Mouse (Mus musculus) spleen, postnatal 10 days (tissue): ENCODE results near the gene Tmem125.

ENCODE experiments used
- DNase-seq, 2 experiments: peaks; one replicate each; pipeline ENCODE4 v3.0.0; 2021 to 2022; ENCODE audit warnings: low spot score in 2 of 2

The Tmem125 gene

DNA sequence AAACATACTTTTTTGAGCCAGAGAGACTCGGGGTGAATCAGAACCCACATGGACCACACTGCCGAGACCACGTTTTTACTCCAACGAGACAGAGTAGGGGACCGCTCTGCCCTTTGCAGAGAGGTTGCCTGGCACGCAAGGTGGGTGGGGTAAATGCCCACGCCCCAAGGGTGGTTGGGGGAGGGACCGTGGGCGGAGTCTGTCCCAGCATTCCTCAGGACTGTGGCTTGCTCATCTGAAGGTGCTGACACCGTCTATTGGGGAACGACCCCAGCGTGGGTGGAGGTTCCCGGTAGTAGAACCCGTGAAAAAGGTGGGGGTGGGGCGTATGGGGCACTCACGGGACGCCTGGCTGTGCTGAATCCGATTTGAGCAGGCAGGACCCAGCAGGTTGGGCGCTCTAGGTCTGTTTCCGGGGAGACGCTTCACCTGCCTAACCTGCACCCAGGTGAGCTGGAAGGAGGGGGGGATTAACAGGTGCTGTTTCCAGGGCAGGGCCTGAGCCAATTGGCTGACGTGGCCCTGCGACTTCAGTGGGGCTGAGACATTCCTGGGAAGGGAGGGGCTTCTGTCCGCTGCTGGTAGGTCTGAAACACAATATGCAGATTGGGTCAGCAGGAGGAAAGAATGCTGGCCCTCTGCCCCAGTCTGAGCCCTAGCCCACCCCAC, at the start of gene Tmem125:
Gene Tmem125, minus strand, starts transcription at position 453 of the 669 bp plus-strand sequence.
- no peak for DNase-seq

DNA sequence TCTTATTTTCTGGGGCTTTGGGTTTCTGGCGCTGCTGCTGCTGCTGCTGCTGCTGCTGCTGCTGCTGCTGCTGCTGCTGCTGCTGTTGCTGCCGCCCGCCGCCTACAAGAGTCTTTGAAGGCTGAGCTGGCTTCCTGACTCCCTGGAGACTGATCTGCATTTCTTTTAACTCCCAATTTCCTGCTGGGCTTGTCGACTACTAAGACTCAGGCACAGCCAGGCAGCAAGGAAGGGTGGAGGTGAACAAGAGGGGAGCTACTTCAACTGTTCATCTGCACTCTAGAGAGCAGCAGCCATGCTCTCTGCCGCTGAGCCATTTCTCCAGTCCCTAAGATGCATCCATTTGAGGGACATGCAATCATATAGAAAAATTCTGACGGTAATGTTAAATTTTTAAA, 45.9 kb upstream of the Tmem125 start:
- DNase-seq: no peak

- no peak for DNase-seq
These were observed 45.3 kb upstream of the Tmem125 start for GRCm38 (mm10) chr4:118589053-118589732.

DNA sequence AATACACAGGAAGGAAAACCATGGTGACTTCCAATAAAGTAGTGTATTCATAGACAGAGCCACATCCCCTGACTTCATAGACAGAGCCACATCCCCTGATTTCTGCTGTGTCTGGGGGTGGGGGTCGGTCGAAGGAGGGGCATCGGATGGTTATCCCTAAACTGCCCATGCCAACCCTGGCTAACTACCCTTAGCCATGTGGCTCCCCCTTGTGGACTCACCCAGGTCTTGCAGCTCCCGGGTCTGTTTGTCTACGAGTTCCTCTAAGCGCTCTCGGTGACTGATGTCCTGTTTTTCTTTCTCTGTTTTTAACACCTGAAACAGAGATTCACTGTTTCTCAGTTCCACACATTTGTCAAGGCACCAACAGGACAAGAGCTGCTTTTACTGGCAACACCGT, 38.8 kb upstream of the Tmem125 start:
- no peak for DNase-seq

DNA sequence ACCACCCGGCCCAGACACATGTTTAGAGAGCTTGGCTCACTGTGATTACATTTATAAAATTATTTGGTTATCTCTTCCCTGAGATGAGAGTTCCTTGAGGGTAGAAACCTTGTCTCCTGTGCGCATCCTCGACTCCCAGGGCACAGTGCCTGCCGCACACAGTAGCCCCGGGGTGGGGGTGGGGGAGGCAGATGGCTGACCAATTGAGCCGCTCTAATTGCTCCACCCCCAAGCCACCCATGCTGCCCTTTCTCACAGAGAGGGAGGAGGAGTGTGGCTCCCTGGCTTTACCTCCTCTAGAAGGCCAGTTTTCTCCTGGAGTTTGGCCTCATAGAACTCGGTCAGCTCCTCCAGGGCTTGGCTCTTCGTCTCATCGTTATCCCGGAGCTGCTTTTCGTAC, 37.7 kb upstream of the Tmem125 start:
- DNase-seq: no peak

DNA sequence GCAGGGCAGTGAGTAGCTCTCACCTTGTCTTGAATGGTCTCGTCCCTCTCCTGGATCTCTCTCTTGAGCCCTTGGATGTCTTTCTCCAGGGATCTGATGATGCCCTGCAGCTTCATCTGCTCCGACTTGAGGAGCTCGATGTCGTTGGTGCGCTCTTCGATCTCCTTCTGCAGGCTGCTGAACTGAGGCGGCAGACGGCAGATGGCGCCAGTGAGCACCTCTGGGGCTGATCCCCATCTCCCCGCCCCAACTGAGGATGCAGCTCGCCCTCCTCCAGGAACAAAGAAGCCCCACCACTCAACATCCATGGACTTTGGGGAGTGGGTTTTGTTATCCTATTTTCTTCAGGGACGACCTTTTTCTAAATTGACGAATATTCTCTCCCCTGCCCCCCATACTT, 35.5 kb upstream of the Tmem125 start:
- DNase-seq: peak in 1 of 2 experiments; percentile 64

- DNase-seq: peak; percentile 71 to 87
These were observed 32.3 kb upstream of the Tmem125 start for GRCm38 (mm10) chr4:118576097-118576496.

DNA sequence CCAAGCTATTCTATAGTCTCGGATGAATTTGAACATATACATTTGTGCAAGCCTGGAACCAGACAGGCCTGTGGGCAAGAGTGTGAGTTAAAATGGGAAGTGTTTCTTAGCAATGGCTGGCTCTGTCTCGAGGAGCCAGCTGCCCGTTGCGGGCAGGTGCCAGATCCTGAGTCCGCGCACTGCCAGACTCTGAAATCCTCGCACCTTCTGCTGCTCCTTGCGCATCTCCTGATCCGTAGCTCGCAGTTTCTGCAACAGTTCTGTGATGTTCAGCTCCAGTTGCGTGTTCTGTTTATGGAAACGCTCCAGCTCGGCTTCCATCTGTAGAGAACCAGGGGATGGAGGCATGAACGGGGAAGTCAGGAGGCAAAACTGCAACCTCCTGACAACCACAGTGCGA, 27.6 kb upstream of the Tmem125 start:
- DNase-seq: no peak

GRCm38 (mm10) chr4:118569320-118569719, 25.5 kb upstream of the Tmem125 start:
- no peak for DNase-seq

- peak; percentile 52 to 74 for DNase-seq
These were observed 24.9 kb upstream of the Tmem125 start for GRCm38 (mm10) chr4:118568709-118569108.

- peak in 1 of 2 experiments; percentile 43 for DNase-seq
These were observed 22.4 kb upstream of the Tmem125 start for GRCm38 (mm10) chr4:118566161-118566676.

DNA sequence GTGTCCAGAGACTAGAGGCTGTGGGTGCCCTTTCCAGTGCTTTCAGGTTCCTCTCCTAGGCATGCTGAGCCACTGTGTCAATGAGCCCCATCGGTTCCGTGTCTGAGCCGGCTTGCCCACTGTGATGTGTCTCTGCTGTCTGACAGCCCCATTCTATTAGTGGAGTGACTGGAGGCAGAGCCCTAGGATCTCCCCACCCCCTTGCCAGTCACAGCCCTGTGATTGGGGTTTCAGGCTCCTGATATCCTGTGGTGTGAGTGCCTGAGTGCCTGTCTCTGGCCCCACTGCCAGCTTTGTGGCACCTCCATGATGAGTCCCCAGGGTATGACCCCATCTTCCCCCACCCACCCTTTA, 21.1 kb upstream of the Tmem125 start:
- no peak for DNase-seq

DNA sequence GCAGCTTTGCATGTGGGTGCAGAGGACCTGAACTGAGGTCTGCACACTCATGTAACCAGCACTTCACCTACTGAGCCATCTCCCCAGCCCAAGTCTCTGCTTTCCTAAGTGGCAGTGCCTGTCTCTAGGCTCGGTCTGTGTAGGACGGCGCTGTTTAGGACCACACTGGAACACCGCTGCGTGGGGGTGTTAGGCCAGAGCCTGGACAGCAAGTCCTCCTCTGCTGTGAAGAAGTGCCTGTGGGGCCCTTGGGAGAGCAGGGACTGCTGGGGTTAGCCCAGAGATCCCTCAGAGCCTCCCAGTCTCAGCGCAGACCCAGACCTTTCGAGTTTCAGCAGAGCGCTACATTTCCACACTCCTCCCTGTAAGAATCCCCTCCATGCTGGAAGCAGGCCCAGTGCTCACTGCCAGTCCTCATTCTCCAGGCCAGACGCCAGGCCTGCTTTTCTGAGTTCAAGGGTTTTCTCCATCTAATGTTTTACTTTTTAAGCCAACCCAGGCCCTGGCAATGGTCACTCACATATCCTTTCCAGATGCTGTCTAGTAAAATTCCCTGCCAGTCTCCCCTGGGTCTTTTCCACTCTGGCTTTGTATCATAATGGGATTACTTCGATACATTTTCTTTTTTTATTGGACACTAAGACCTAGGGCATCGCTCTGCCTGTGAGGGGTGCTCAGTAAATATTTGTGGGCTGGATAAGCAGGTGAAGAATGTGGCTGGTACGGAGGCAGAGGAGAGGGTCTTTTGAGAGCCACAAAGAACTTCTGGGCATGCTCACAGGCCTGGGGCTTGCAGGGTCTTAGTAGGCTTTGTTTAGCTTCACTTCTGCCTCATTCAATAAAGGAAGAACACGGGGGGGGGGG, 20.4 kb upstream of the Tmem125 start:
- DNase-seq: no peak

GRCm38 (mm10) chr4:118553039-118553649, 9.3 kb upstream of the Tmem125 start:
- DNase-seq: no peak

DNA sequence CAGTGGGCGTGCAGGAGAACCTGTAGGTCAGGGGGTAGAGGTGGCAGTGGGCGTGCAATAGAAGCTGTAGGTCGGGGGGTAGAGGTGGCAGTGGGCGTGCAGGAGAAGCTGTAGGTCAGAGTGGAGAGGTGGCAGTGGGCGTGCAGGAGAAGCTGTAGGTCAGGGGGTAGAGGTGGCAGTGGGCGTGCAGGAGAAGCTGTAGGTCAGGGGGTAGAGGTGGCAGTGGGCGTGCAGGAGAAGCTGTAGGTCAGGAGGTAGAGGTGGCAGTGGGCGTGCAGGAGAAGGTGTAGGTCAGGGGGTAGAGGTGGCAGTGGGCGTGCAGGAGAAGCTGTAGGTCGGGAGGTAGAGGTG, 4.3 kb upstream of the Tmem125 start:
- peak in 1 of 2 experiments; percentile 39 for DNase-seq

DNA sequence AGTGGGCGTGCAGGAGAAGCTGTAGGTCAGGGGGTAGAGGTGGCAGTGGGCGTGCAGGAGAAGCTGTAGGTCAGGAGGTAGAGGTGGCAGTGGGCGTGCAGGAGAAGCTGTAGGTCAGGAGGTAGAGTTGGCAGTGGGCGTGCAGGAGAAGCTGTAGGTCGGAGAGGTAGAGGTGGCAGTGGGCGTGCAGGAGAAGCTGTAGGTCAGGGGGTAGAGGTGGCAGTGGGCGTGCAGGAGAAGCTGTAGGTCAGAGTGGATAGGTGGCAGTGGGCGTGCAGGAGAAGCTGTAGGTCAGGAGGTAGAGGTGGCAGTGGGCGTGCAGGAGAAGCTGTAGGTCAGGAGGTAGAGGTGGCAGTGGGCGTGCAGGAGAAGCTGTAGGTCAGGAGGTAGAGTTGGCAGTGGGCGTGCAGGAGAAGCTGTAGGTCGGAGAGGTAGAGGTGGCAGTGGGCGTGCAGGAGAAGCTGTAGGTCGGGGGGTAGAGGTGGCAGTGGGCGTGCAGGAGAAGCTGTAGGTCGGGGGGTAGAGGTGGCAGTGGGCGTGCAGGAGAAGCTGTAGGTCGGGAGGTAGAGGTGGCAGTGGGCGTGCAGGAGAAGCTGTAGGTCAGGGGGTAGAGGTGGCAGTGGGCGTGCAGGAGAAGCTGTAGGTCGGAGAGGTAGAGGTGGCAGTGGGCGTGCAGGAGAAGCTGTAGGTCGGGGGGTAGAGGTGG, 3.7 kb upstream of the Tmem125 start:
- DNase-seq: peak; percentile 67 to 77

DNA sequence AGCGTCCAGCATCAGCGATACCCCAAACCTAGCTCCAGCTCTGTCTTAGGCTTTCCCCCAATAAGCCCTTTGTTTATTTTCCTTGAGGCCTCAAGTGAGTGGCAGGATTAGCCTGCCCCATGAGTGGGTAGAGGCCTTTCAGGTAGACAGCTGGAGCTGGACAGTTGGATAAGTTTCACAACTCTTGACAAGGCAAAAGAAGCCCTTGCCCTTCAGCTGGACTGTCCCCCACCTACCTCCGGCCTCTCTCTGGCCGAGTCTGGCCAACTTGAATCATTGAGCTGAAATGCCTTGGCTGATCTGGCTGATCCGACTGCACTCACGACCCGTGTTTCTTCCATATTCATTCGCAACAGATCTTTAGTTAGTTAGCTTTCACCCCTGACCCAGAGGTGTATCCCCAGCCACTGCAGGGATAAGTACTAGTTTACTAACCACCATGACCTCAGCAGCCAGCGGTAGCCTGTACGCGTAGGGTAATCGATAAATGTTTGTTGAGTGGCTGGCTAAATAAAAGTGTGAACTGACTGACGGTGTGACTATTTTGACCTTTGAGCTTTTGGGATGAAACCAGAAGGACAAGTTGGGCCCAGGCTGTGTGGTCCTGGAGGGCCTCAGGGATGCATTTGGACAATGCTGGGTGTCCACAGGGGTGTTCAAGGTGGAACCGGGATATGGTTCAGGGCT, 740 bp upstream of the Tmem125 start:
- DNase-seq: no peak

DNA sequence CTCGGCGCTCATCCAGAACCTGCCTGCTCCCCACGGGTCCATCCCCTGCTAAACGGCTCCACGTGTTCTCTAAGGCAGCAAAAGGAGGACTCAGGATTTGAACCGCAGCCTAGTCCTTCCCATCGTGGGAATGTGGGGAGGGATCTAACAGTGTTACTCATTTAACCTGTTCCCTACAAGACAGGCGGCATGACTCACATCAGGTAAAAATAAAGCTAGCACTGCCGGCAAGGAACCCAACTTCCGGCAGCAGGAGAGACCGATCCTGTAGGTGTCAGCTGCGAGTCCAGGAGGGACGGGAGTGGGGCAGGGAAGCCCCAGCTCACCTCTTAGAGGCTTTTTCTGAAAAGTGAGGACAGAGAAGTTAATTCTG, 700 bp downstream of the Tmem125 start:
- no peak for DNase-seq

DNA sequence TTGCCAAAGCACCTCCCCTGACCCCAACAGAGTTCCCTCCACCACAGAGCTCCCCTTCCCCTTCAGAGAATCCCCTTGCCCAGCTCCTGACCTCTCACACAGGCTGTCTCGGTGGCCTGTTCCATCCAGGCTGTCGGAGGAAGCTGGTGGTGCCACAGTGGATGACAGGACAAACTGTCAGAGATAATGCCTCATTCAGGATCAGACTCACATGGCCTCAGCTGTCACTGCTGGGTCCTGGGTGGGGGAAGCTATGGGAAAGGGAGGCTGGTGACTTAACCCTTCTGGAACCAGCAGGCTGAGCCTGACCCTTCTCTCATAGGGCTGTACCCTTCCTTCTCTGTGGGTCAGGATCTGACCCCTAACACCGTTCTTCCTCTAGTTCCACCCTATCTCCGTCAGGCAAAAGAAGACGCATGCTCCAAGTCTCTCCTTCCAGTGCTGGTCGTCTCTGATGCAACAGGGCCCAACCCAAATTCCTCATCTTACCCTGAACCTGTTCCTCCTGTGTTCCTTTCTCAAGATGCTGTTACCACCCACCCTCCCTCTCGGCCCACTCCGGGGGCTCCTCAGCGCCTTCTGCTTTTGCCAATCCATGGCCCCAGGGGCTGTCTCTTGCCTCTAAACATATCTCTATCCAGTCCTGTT, 1.2 kb downstream of the Tmem125 start:
- DNase-seq: no peak

DNA sequence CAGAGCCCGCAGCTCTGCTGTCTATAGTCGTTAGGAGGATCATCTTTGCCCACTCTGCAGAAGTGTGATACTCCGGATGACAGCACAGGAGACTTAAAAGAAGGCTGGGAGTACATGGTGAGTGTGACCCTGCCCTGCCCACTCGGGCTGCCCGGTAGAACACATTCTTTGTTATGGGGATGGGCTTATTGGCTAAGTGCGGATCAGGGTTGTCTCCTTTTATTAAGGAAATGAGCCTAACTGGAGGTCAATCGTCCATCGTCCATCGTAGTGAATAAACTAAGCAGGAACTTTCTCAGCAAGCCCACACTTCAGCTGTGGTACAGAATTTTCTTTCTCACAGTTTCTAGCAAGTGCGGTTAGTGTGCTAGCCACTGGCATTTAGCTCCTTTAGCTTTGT, 3.9 kb downstream of the Tmem125 start:
- DNase-seq: no peak
